Mouse (Mus musculus): ENCODE data around the gene Maea.
A peak's percentile ranks its signal among the peaks of the same experiment; 100 is the strongest.
"Not testable (repeated sequence)": the region's sequence is repeated elsewhere in the genome, so short reads cannot be mapped to it uniquely, and the experiment has no call there.

Maea gene

DNA sequence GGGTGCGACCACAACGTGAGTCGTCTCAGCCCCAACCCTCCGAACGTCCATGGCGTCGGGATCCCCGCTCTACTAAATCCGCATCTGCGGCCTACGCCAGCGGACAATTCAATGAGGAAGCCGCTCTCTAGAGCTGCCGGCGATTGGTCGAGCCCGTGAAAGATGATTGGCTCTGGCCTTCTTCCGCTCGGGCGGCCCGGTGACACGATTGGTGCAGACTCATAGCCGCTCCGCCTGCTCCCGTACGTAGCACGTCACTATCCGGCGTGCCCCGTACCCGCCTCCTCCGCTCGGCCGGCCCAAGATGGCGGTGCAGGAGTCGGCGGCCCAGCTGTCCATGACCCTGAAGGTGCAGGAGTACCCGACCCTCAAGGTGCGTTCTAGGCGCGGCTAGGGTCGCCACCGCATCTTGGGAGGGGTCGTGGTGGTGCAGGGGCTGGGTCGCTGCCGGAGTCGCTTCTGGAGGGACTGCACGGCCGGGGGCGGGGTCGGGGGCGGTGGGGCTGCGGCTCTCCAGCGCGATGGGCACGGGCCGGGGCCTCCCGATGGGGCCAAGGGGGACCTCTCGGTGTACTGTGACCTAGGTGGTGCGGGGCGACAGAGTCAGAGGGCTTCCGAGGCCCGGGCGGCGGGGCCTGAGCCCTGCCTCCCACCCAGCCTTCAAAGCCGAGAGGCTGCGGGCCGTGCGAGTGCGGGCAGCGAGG, at the start of gene Maea:
TSS of gene Maea (plus strand) at position 237 of the 704 bp plus-strand sequence.
- DNase-seq (ENCODE audit: low spot score in 2 of 2) = peak; percentile 97

- DNase-seq (ENCODE audit: low spot score in 2 of 2) = no peak
Measured at GRCm38 (mm10) chr5:33293796-33294430, 41.4 kb upstream of the Maea start.

DNA sequence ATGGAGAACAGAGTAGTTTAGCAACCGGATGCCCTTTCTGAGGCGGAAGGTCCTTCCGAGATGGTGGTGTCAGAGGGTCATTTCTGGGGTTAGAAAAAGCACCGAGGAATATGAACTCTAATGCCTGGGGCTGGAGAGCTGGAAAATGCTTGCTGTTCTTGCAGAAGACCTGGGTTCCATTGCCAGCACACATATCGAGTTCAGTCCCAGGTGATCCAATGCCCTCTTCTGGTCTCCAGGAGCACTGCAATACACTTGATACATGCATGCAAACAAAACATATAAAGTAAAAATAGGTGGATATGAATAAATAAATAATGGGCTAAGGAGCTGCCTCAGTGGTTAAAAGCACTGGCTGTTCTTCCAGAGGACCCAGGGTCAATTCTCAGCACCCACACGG, 38.1 kb upstream of the Maea start:
- DNase-seq (ENCODE audit: low spot score in 2 of 2) = peak in 1 of 2 experiments; percentile 17

DNA sequence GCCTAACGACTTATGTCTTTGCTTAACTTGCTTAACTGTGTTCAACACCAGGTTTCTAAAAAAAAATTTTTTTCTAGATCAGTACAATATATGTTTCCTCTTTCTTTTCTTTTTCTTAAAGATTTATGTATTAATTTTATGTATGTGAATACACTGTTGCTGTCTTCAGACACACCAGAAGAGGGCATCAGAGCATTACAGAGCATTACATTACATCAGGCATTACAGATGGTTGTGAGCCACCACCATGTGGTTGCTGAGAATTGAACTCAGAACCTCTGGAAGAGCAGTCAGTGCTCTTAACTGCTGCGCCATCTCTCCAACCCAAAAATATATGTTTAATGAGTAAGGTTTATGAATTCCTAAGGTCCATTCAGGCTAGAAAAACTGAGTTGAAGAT, 33.5 kb upstream of the Maea start:
- no peak for DNase-seq (ENCODE audit: low spot score in 2 of 2)

GRCm38 (mm10) chr5:33310704-33311462, 24.4 kb upstream of the Maea start:
- peak; percentile 9 to 20 for DNase-seq (ENCODE audit: low spot score in 2 of 2)

- no peak for DNase-seq (ENCODE audit: low spot score in 2 of 2)
Measured at GRCm38 (mm10) chr5:33312192-33312591, 23.1 kb upstream of the Maea start.

- no peak for DNase-seq (ENCODE audit: low spot score in 2 of 2)
Measured at GRCm38 (mm10) chr5:33324491-33324890, 10.8 kb upstream of the Maea start.

- no peak for DNase-seq (ENCODE audit: low spot score in 2 of 2)
Measured at GRCm38 (mm10) chr5:33334381-33335272, 682 bp upstream of the Maea start.

DNA sequence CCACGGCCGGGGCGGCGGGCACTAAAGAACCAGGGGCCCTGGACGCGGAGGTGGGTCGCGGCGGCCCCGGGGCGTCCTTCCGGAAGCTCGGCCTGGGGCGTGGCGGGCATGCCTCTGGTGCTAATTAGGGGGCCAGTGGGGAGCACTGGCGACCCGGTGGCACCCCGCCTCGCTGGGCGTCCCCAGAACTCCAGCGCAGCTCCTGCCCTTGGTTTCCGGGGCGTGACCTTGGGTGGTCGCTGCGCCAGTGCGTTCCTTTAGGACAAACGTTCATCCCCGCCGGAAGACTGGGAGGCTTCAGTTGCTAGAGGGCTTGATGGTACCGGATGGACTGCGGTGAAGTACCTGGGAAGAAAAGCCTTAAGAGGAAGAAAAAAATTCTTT, 660 bp downstream of the Maea start:
- peak; percentile 19 to 38 for DNase-seq (ENCODE audit: low spot score in 2 of 2)

GRCm38 (mm10) chr5:33337206-33337605, 1.9 kb downstream of the Maea start:
- DNase-seq (ENCODE audit: low spot score in 2 of 2) = no peak

GRCm38 (mm10) chr5:33341165-33341564, 5.9 kb downstream of the Maea start:
- DNase-seq (ENCODE audit: low spot score in 2 of 2) = no peak

GRCm38 (mm10) chr5:33342248-33342647, 6.9 kb downstream of the Maea start:
- not testable (repeated sequence) for DNase-seq (ENCODE audit: low spot score in 2 of 2)

DNA sequence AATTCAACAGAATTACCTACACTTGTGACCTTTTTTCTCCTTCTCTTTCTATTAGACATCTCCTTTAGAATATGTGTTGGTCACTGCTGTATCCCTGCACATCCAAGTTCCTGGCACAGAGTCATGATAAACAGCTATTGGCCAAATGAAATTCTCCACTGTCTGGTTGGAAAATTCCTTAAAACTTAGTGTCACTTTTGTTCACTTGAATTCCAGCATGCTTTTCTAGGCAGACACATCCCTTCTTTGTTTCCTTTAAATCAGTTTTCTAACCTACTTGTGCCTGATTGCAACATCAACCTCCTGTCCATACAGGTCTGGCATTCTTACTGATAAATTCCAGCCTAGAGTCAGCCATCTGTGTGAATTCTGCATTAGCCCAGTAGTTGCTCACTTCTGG, 7.5 kb downstream of the Maea start:
- DNase-seq (ENCODE audit: low spot score in 2 of 2) = no peak

DNA sequence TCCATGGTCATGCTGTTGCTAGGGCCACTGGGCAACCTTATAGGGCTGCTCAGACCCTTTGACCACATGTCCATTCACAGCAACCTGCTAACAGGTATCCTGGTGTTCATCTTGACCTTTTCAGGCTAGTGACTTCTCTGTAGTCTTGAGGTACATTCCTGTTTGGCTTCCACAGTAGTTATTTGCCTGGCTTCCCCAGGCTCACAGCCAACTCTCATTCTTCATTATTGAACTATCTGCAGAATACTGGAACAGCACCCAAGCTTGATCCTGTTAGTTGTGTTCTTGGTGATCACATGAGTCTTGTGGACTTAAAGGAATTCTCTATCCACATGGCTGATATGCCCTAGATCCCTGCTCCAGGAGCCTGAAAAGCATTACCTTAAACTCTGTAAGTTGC, 8.3 kb downstream of the Maea start:
- no peak for DNase-seq (ENCODE audit: low spot score in 2 of 2)

GRCm38 (mm10) chr5:33344070-33344469, 8.8 kb downstream of the Maea start:
- DNase-seq (ENCODE audit: low spot score in 2 of 2) = no peak

GRCm38 (mm10) chr5:33347620-33348019, 12.3 kb downstream of the Maea start:
- no peak for DNase-seq (ENCODE audit: low spot score in 2 of 2)

DNA sequence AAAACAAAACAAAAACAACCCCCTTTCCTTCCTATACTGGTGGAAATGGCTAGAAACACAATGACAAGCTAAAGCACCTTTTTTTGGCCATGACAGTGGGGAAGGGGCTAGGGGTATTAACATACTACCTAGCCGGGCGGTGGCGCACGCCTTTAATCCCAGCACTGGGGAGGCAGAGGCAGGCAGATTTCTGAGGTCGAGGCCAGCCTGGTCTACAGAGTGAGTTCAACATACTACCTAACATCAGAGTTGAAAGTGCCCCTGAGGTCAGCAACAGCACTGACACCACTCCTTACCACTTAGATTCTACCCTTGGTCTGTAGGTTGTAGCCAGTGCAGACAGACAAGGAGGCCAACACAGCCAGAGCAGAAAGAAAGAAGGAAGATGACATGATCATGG, 13.9 kb downstream of the Maea start:
- no peak for DNase-seq (ENCODE audit: low spot score in 2 of 2)

DNA sequence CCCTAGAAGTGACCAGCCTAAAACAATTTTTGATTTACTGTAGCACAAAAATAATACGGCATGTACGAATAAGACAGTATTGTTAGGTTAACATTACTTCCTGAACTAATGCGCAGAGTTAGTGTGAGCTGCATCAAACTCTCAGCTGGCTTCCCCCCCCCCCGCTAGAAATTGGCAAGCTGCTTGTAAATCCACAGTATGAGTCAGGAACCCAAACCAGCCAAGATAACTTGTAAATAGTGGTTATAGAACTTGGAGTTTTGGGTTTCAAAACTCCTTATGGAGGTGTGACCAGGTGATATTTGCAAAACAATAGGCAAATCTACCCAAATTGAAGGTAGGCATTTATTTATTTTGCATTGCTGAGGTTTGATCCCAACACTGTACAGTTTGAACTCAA, 14.4 kb downstream of the Maea start:
- DNase-seq (ENCODE audit: low spot score in 2 of 2) = no peak

DNA sequence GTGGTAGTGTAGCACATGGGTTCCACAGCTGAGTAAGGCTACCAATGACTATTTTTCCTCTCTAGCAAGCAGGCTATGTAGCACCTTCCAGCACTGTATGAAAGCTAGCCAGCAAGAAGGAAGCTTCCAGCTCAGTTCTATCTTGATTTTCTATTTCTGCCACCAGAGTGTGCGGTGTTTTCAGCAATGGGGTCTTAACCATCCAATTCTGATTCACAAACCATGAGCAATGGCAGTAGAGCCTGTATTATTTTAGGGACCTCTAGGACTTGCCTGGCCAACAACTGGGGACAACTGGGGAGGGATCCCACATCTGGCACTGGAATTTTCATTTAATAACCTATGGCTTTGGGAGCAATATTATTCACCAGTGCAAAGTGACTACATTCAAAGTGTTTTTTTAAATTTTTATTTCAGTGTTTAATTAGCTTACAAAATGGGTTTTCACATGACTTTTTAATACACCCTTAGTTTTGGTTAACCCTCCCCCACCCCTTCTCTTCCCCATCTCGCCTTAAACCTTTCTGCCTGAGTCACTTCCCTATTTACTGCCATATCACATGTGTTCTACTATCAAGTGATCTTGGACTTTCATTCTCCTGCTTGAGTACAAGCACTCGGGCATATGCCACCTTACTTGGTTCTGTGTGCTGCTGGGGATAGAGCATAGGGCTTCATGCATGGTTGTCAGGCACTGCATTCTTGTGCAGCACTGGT, 16.4 kb downstream of the Maea start:
- peak; percentile 3 to 18 for DNase-seq (ENCODE audit: low spot score in 2 of 2)

DNA sequence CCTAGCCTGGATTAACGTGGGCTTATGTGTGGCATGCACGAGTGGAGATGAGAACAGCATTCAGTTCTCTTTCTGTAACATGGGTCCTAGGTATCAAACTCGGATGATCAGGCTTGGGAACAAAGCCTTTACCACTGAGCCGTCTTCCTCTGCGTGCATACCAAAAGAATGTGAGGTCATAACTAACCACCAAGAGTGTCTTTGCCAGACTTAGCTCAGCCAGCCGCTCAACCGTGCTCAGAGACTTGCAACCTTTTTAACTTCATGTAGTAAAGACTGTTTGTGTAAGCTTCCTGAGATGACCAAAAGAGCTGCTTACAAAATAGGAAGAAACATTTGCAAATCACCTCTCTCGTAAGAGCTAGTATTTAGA, 16.9 kb downstream of the Maea start:
- peak; percentile 3 to 27 for DNase-seq (ENCODE audit: low spot score in 2 of 2)

- no peak for DNase-seq (ENCODE audit: low spot score in 2 of 2)
Measured at GRCm38 (mm10) chr5:33353011-33353410, 17.7 kb downstream of the Maea start.
